Mouse (Mus musculus): ENCODE measurements around the gene Gm28053. TPM values are rescaled to one million over a fixed set of nuclear protein-coding genes. Genes with fewer than 3 reads are reported as not detected.
A peak's percentile ranks its signal among the peaks of the same experiment; 100 is the strongest.

Gene Gm28053
- polyA plus RNA-seq, 1 experiment, result not detected

DNA sequence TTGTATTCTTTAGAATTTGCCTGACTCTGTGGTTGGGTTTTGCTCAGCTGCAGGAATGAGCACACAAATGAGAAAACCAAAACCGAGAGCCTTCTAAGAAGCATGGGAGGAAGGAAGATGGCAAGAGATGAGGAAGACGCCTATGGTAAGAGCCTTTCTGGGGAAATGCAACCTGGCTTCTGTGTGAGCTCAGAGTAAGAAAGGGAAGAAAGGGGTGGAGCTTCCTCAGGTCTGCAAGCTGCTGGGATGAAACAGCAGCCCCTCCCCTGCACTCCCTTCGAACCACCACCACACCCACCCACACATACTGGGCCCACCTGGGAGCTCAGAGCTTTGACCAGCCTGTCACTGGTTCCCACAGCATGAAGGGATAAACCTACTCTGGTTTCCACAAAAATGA is 22.9 kb downstream of the Gm28053 start:
- 25% methylated on average over 3 of the region's 3 CpGs for WGBS

DNA sequence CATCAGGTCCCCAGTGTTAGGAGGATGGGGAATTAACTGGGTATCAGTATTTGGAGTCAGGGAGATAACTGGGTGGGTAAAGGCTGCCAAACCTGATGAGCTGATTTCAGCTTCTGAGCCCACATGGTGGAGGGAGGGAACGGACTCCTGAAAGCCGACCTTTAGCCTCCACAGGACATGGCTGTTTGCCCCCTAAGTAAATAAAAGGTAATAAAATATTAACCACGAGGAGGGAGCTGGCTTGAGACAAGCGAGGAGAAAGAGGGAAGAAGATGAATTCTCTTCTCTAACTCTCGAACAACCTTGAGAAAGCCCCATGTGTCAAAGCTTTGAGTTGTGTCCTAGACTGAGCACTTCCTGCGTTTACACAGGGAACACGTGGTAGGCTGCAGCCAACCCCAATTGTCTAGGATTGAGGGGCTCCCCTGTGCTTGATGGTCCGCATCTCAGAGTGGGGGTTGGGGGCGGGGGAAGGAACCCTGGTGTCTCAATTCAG is 23.4 kb downstream of the Gm28053 start:
- H3K27me3 ChIP-seq (replicated peaks; ENCODE audit: control insufficient read depth, insufficient read depth, low read length), result no peaks in the 10 kb centered on the region
- no peaks in the 10 kb centered on the region for H3K36me3 ChIP-seq (ENCODE audit: control insufficient read depth, insufficient read depth, low read length)
- DNase-seq, result peak; percentile 85
- 16% methylated on average over 9 of the region's 9 CpGs for WGBS
- H3K4me1 ChIP-seq (ENCODE audit: control insufficient read depth, insufficient read depth, low read length), result peaks cover 9% of the 10 kb centered on the region; the same call in 1 of the 2 replicates
- peak overlapping the region; percentile 83; the same call in 1 of the 2 replicates for H3K4me3 ChIP-seq (ENCODE audit: insufficient read depth, low read depth, low read length)
- TF ChIP-seq CTCF (conservative IDR thresholded peaks at IDR 0.05; ENCODE audit: insufficient read depth, insufficient read length, low read depth, low read length) (no peak), POLR2A (IDR thresholded peaks at IDR 0.05; ENCODE audit: low read depth, low read length) (no peak)
- peak overlapping the region; percentile 76 for H3K27ac ChIP-seq (ENCODE audit: insufficient read depth, low read depth, low read length)

More for the DNA sequence above, 22.9 kb downstream of the Gm28053 start:
- H3K4me1 ChIP-seq (ENCODE audit: control insufficient read depth, insufficient read depth, low read length), result peaks cover 9% of the 10 kb centered on the region; the same call in 1 of the 2 replicates
- TF ChIP-seq POLR2A (IDR thresholded peaks at IDR 0.05; ENCODE audit: low read depth, low read length) (no peak), CTCF (conservative IDR thresholded peaks at IDR 0.05; ENCODE audit: insufficient read depth, insufficient read length, low read depth, low read length) (no peak)
- H3K4me3 ChIP-seq (ENCODE audit: insufficient read depth, low read depth, low read length), result no peak overlapping the region
- peak overlapping the region; percentile 64 for H3K27ac ChIP-seq (ENCODE audit: insufficient read depth, low read depth, low read length)
- no peaks in the 10 kb centered on the region for H3K36me3 ChIP-seq (ENCODE audit: control insufficient read depth, insufficient read depth, low read length)
- no peaks in the 10 kb centered on the region for H3K27me3 ChIP-seq (replicated peaks; ENCODE audit: control insufficient read depth, insufficient read depth, low read length)
- DNase-seq, result no peak

DNA sequence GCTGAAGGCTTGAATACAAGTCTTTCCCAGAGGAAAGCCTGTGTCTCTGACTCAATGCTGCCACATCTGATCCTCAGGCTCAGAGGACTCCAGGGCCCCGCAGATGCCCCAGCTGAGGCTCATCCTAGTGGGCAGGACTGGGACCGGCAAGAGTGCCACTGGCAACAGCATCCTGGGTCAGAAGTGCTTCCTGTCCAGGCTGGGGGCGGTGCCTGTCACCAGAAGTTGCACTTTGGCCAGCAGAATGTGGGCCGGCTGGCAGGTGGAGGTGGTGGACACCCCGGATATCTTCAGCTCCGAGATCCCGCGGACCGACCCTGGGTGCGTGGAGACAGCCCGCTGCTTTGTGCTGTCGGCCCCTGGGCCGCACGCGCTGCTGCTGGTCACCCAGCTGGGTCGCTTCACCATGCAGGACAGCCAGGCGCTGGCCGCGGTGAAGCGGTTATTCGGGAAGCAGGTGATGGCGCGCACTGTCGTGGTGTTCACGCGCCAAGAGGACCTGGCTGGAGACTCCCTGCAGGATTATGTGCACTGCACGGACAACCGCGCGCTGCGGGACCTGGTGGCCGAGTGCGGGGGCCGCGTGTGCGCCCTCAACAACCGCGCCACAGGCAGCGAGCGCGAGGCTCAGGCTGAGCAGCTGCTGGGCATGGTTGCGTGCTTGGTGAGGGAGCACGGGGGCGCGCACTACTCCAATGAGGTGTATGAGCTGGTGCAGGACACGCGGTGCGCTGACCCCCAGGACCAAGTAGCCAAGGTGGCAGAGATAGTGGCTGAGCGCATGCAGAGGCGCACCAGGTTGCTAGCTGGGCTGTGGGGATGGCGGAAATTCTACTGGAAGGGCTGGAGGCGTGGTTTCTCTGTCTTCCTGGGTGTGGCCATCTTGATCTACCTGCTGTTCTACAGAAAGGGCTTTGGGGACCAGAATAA is 24.3 kb downstream of the Gm28053 start:
- Histone ChIP-seq H3K4me1 (ENCODE audit: control insufficient read depth, insufficient read depth, low read length) (peaks cover 9% of the 10 kb centered on the region; the same call in 1 of the 2 replicates), H3K36me3 (ENCODE audit: control insufficient read depth, insufficient read depth, low read length) (no peaks in the 10 kb centered on the region), H3K27me3 (replicated peaks; ENCODE audit: control insufficient read depth, insufficient read depth, low read length) (no peaks in the 10 kb centered on the region), H3K4me3 (ENCODE audit: insufficient read depth, low read depth, low read length) (peak overlapping the region; percentile 83), H3K27ac (ENCODE audit: insufficient read depth, low read depth, low read length) (peak overlapping the region; percentile 82)
- WGBS, result 14% methylated on average over 52 of the region's 52 CpGs
- TF ChIP-seq CTCF (conservative IDR thresholded peaks at IDR 0.05; ENCODE audit: insufficient read depth, insufficient read length, low read depth, low read length), result peak; percentile 18; the same call in 1 of the 2 replicates
- TF ChIP-seq POLR2A (IDR thresholded peaks at IDR 0.05; ENCODE audit: low read depth, low read length), result peak; percentile 50
- peak; percentile 95 for DNase-seq

DNA sequence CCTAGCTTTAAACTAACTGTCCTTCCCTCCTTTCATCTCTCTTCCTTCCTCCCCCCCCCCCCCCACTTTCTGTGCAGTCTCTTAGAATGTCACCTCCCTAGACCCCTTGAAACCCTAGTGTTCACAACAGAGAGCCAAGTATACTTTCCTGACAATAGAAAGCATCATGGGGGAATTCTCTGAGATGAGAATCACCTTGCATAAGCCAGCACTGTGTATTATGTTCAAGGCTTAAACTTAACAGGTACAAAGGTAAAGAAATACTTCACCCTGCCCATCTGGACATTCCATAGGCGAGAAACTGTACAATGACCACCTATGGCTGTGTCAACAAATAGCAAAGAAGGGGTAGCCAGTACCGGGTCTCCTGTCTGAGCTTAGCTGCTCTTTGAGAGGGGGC is 27.1 kb downstream of the Gm28053 start:
- 58% methylated on average over 2 of the region's 2 CpGs for WGBS
- H3K4me3 ChIP-seq (ENCODE audit: insufficient read depth, low read depth, low read length), result peak overlapping the region; percentile 30
- no peak for DNase-seq
- no peaks in the 10 kb centered on the region for H3K36me3 ChIP-seq (ENCODE audit: control insufficient read depth, insufficient read depth, low read length)
- TF ChIP-seq CTCF (conservative IDR thresholded peaks at IDR 0.05; ENCODE audit: insufficient read depth, insufficient read length, low read depth, low read length) (no peak), POLR2A (IDR thresholded peaks at IDR 0.05; ENCODE audit: low read depth, low read length) (no peak)
- peak overlapping the region; percentile 86 for H3K27ac ChIP-seq (ENCODE audit: insufficient read depth, low read depth, low read length)
- no peaks in the 10 kb centered on the region for H3K27me3 ChIP-seq (replicated peaks; ENCODE audit: control insufficient read depth, insufficient read depth, low read length)
- peaks cover 9% of the 10 kb centered on the region; the same call in 1 of the 2 replicates for H3K4me1 ChIP-seq (ENCODE audit: control insufficient read depth, insufficient read depth, low read length)

DNA sequence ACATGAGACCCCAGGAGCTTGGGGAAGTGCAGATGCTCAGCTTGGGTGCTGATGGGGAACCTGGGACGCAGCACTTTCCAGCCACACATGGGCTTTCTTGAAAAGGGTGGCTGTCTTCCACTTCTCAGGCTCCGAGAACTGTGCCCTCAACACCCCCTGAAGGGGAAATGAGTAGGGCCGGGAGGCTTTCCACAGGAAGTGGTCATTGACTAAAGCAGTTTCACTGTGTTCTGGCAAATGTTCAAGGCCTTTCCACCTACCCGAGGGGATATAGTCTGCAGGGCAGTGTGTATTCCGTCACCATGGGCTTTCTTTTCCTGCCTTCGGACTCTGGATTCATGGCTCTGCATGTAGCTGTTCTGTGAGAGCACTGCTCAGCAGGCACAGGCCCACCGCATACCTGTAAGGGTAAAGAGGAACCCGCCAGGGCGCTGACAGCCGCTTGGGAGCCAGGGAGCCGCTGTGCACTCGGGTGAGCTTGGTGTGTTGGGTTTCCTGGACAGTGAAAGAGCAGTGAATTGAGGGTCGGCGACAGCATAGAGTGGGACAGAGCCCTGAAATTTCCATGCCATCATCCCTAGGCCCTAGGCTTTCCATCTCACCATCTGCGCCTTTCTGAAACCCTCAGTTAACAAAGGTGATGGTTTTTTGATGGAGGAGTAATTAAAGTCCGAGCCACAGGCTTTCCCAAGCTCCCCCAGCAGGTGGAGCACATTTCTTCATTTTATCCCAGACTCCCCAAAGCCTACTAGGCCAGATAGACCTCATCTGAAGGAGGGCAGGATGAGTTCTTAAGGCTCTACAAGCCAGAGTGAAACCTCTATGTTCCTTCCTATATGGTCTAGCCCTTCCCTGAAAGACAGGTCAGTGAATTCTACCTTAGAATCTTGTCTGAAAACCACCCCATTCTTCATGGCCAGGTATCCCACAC is 27.8 kb downstream of the Gm28053 start, which contains the start of gene Gimap5:
TSS of gene Gimap5 (plus strand) at position 239 of the 931 bp plus-strand sequence.
- peak; percentile 34 for TF ChIP-seq POLR2A (IDR thresholded peaks at IDR 0.05; ENCODE audit: low read depth, low read length)
- TF ChIP-seq CTCF (conservative IDR thresholded peaks at IDR 0.05; ENCODE audit: insufficient read depth, insufficient read length, low read depth, low read length), result peak; percentile 72
- Histone ChIP-seq H3K36me3 (ENCODE audit: control insufficient read depth, insufficient read depth, low read length) (no peaks in the 10 kb centered on the region), H3K4me3 (ENCODE audit: insufficient read depth, low read depth, low read length) (peak within 1 kb of the TSS; percentile 50), H3K27me3 (replicated peaks; ENCODE audit: control insufficient read depth, insufficient read depth, low read length) (no peaks in the 10 kb centered on the region), H3K27ac (ENCODE audit: insufficient read depth, low read depth, low read length) (peak within 1 kb of the TSS; percentile 87), H3K4me1 (ENCODE audit: control insufficient read depth, insufficient read depth, low read length) (peaks cover 6% of the 10 kb centered on the region; the same call in 1 of the 2 replicates)
- DNase-seq, result peak; percentile 87
- WGBS, result 39% methylated on average over 16 of the region's 16 CpGs

DNA sequence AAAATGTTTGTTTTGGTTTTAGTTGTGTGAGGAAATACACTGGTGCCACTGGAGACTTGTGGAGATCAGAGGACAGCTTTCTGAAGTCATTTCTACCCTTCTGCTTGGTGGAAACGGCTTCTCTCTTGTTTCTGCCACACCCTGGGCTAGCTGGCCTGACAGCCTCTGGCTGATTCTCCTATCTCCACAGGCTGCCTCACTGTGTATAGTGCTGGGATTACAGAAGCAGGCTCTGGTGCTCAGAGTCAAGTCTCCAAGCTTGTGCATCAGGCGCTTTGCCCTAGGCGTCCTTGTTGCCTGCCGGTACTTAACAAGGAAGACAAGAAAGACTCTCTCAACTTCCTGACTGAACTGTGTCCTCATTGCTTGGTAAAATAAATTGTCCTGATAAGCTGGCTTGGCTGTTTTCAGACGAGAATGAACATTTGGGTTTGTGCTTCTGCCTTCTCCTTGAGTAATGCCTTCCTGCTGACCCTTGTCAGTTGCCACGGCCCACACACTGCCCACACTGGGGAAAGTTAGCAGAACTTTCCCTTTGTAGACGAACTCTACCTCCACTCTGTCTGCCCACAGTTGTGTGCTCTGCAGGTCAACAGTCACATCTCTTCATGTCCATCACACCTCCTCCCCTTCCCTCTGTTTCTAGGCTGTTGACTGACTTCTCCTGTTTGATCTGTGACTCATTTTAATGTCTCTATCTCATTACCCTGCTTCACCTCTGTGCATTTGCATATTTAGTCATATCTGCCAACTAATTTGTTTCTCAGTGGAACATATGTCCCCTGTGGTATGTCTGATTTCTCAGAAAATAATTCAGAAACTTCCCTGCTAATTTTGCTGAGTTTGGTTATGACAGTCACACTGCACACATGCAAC is 28.9 kb downstream of the Gm28053 start:
- DNase-seq, result peak; percentile 64
- Histone ChIP-seq H3K27me3 (replicated peaks; ENCODE audit: control insufficient read depth, insufficient read depth, low read length) (no peaks in the 10 kb centered on the region), H3K4me3 (ENCODE audit: insufficient read depth, low read depth, low read length) (peak overlapping the region; percentile 47), H3K27ac (ENCODE audit: insufficient read depth, low read depth, low read length) (peak overlapping the region; percentile 87), H3K36me3 (ENCODE audit: control insufficient read depth, insufficient read depth, low read length) (no peaks in the 10 kb centered on the region), H3K4me1 (ENCODE audit: control insufficient read depth, insufficient read depth, low read length) (no peaks in the 10 kb centered on the region)
- WGBS, result 65% methylated on average over 7 of the region's 7 CpGs
- TF ChIP-seq POLR2A (IDR thresholded peaks at IDR 0.05; ENCODE audit: low read depth, low read length) (no peak), CTCF (conservative IDR thresholded peaks at IDR 0.05; ENCODE audit: insufficient read depth, insufficient read length, low read depth, low read length) (no peak)
